Mouse (Mus musculus): ENCODE data around the gene Tle4. TPM values are rescaled to one million over a fixed set of nuclear protein-coding genes. Genes with fewer than 3 reads are reported as not detected.

Gene Tle4
- polyA plus RNA-seq, 1 experiment from 2014 or later = 9.7 TPM

DNA sequence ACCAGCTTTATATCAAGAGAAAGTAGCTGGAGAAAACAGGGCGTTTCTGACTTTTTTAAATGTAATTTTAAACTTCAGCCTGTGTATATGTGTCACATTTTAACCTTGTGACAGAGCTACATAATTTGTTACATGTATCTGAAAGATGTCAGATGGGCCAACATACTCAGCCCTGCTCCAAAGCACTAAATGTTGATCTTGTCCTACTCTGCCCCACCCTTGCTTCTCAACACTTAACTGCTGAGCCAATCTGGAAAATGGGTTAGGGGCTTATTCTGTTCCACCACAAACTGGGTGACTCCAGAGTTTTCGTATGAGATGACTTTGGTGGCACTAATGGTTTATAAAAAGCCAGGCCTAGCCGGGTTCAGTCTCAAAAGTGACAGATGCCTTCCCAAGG lies 2.5 kb upstream of the Tle4 start:
- no peak overlapping the region for H3K4me3 ChIP-seq
- 0 out of 2 replicates have a peak overlapping the region, but pooled peaks have one; percentile 92 for H3K4me2 ChIP-seq
- peaks cover 18% of the 10 kb centered on the region; the same call in 1 of the 2 replicates for H3K27me3 ChIP-seq (replicated peaks)
- H3K36me3 ChIP-seq = no peaks in the 10 kb centered on the region
- 70% methylated on average over 3 of the region's 3 CpGs for WGBS (ENCODE audit: insufficient replicate concordance)
- ATAC-seq = no peak
- H3K4me1 ChIP-seq = peaks cover 26% of the 10 kb centered on the region
- no peak overlapping the region for H3K9ac ChIP-seq
- H3K27ac ChIP-seq = no peak overlapping the region
- H3K9me3 ChIP-seq (replicated peaks) = no peaks in the 10 kb centered on the region

GRCm38 (mm10) chr19:14599851-14600251 lies 2.0 kb upstream of the Tle4 start:
- Histone ChIP-seq H3K27ac (no peak overlapping the region), H3K4me3 (no peak overlapping the region), H3K36me3 (peaks cover 3% of the 10 kb centered on the region; the same call in 1 of the 2 replicates), H3K9ac (no peak overlapping the region), H3K9me3 (replicated peaks) (no peaks in the 10 kb centered on the region), H3K4me1 (peaks cover 29% of the 10 kb centered on the region), H3K27me3 (replicated peaks) (peaks cover 18% of the 10 kb centered on the region; the same call in 1 of the 2 replicates), H3K4me2 (peak overlapping the region; percentile 92)
- no peak for ATAC-seq
- 27% methylated on average over 8 of the region's 8 CpGs for WGBS (ENCODE audit: insufficient replicate concordance)

GRCm38 (mm10) chr19:14598690-14599288 lies 938 bp upstream of the Tle4 start:
- Histone ChIP-seq H3K9ac (peak overlapping the region; percentile 80), H3K4me3 (peak overlapping the region; percentile 68), H3K9me3 (replicated peaks) (no peaks in the 10 kb centered on the region), H3K36me3 (peaks cover 7% of the 10 kb centered on the region; the same call in 1 of the 2 replicates), H3K4me2 (peak overlapping the region; percentile 92), H3K27ac (peak overlapping the region; percentile 91), H3K27me3 (replicated peaks) (peaks cover 14% of the 10 kb centered on the region; the same call in 1 of the 2 replicates), H3K4me1 (peaks cover 35% of the 10 kb centered on the region)
- under 1% methylated on average over 46 of the region's 46 CpGs for WGBS (ENCODE audit: insufficient replicate concordance)
- peak; percentile 19 for ATAC-seq

DNA sequence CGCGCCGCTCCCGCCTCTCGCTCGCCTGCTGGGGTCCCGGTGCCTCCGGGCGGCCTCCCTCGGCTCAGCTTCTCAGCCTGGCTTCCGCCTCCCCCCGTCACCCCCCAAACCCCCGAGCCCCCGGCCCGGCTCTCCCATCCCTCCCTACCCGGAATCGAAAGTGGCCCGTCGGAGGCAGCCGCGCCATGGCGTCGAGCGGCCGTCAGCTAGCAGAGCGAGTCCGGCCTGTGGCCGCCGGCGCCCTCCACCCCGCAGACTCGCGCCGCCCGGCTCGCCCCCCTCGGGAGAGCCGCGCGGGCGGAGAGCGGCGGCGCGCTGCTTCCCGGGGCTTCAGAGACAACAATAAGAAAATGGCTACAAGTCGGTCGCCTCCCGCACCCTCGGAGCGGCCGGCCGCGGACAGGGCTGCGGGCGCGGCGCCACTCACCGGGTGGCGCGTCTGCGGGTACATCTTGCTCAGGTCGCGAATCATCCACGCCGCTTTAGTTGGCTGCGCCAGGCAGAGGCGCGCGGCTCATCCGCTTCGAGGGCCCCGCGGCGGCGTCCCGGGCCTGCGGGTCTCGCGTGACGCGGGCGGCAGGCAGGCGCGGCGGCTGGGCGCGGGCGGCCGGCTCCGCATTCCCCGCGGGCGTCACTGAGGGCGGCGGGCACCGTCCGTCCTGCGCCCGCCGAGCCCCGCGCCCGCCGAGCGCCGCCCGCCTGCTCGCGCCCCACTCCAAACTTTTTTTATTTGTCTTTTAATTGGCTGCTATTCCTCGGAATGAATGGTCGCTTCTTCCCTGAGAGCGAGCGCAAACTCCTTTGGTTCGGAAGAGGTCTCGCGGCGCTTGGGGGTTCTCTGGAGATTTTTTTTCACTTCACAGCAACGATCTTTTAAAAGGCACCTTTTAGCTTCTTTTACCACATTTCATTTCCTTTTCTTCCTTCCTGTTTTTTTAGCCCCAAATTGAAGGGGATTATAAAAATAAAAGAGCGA lies 622 bp downstream of the Tle4 start:
- H3K36me3 ChIP-seq = peaks cover 17% of the 10 kb centered on the region
- H3K9ac ChIP-seq = peak overlapping the region; percentile 97
- H3K4me2 ChIP-seq = peak overlapping the region; percentile 71
- peak overlapping the region; percentile 92 for H3K4me3 ChIP-seq
- under 1% methylated on average over 117 of the region's 120 CpGs for WGBS (ENCODE audit: insufficient replicate concordance)
- peaks cover 37% of the 10 kb centered on the region for H3K4me1 ChIP-seq
- ATAC-seq = no peak
- H3K27ac ChIP-seq = peak overlapping the region; percentile 95
- H3K9me3 ChIP-seq (replicated peaks) = no peaks in the 10 kb centered on the region
- 0 out of 2 replicates have a peak, but pooled peaks cover 8% of the 10 kb centered on the region for H3K27me3 ChIP-seq (replicated peaks)

DNA sequence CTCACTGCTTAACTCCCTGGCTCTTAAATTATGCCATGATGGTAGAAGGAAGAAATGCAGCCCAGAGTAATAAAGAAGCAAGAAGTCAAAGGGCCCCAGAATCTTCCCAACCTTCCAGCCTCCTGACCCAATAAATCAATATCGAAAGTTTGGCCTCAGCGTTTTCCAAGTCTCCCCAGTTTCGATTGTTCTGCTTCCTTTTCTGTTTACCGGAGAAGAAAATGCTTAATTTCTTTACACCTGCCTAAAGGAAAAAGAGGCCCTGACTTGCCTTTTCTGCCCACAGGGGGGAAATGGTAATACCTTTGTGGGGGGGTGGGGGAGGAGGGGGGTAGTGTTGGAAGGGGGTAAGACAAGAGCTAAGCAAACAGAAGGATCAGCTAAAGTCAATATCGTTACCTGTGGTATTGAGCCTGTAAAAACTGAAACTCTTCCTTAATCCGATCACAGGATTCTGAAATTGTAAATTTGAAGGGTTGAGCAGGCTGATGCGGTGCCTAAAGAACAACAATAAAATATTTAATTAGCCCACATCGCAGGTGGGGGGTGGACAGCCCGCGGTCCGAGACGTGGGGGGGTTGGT lies 1.4 kb downstream of the Tle4 start:
- H3K27me3 ChIP-seq (replicated peaks) = 0 out of 2 replicates have a peak, but pooled peaks cover 8% of the 10 kb centered on the region
- H3K4me2 ChIP-seq = peak overlapping the region; percentile 71
- H3K4me1 ChIP-seq = peaks cover 38% of the 10 kb centered on the region
- H3K9me3 ChIP-seq (replicated peaks) = no peaks in the 10 kb centered on the region
- peak overlapping the region; percentile 97 for H3K9ac ChIP-seq
- peak overlapping the region; percentile 95 for H3K27ac ChIP-seq
- H3K4me3 ChIP-seq = peak overlapping the region; percentile 92
- peaks cover 22% of the 10 kb centered on the region for H3K36me3 ChIP-seq
- WGBS (ENCODE audit: insufficient replicate concordance) = under 1% methylated on average over 12 of the region's 12 CpGs
- ATAC-seq = no peak

DNA sequence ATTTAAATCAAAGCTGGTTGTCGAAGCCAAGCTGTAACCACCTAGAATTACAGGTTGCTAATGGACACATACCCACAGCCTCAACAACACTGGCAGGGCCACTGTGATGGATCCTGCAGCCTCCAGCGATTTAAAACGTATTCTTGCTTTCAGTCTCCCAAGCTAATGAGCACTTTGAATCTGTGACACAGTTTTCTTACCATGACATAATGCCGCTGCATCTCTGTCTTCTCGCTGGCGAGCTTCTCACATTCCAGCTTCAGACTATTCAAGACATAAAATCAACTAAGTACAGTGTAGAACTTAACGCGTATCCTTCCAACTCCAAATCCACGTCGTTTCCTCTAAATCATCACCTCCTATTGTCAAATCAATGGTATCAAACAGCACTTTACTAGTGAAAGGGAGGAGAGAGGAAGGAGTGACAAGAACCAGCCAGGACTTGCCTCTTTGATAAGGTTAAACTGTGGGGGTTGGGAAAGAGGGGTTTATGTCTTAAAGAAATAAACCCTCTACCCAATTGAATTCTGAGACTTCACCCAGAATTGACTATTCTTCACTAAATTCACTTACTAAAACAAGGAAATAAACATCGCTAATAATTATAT lies 2.4 kb downstream of the Tle4 start:
- H3K9ac ChIP-seq = peak overlapping the region; percentile 13; the same call in 1 of the 2 replicates
- 31% methylated on average over 11 of the region's 11 CpGs for WGBS (ENCODE audit: insufficient replicate concordance)
- ATAC-seq = no peak
- peaks cover 37% of the 10 kb centered on the region for H3K4me1 ChIP-seq
- no peak overlapping the region for H3K27ac ChIP-seq
- peak overlapping the region; percentile 92 for H3K4me3 ChIP-seq
- H3K4me2 ChIP-seq = peak overlapping the region; percentile 71
- no peaks in the 10 kb centered on the region for H3K9me3 ChIP-seq (replicated peaks)
- no peaks in the 10 kb centered on the region for H3K27me3 ChIP-seq (replicated peaks)
- peaks cover 30% of the 10 kb centered on the region for H3K36me3 ChIP-seq

GRCm38 (mm10) chr19:14594537-14594936 lies 3.3 kb downstream of the Tle4 start:
- no peak overlapping the region for H3K9ac ChIP-seq
- H3K9me3 ChIP-seq (replicated peaks) = no peaks in the 10 kb centered on the region
- peaks cover 33% of the 10 kb centered on the region for H3K4me1 ChIP-seq
- H3K36me3 ChIP-seq = peaks cover 38% of the 10 kb centered on the region
- no peak for ATAC-seq
- no peak overlapping the region for H3K4me3 ChIP-seq
- peak overlapping the region; percentile 27; the same call in 1 of the 2 replicates for H3K4me2 ChIP-seq
- no peaks in the 10 kb centered on the region for H3K27me3 ChIP-seq (replicated peaks)
- H3K27ac ChIP-seq = no peak overlapping the region
- WGBS (ENCODE audit: insufficient replicate concordance) = 73% methylated on average over 3 of the region's 3 CpGs

GRCm38 (mm10) chr19:14591809-14592535 lies 5.9 kb downstream of the Tle4 start:
- no peak overlapping the region for H3K4me3 ChIP-seq
- H3K9me3 ChIP-seq (replicated peaks) = no peaks in the 10 kb centered on the region
- H3K4me1 ChIP-seq = peaks cover 42% of the 10 kb centered on the region
- WGBS (ENCODE audit: insufficient replicate concordance) = 84% methylated on average over 10 of the region's 10 CpGs
- no peak for ATAC-seq
- no peak overlapping the region for H3K4me2 ChIP-seq
- H3K27ac ChIP-seq = no peak overlapping the region
- no peaks in the 10 kb centered on the region for H3K27me3 ChIP-seq (replicated peaks)
- H3K9ac ChIP-seq = no peak overlapping the region
- peaks cover 41% of the 10 kb centered on the region for H3K36me3 ChIP-seq

- no peak overlapping the region for H3K9ac ChIP-seq
- H3K4me3 ChIP-seq = no peak overlapping the region
- H3K4me1 ChIP-seq = peaks cover 45% of the 10 kb centered on the region
- no peak overlapping the region for H3K4me2 ChIP-seq
- no peak for ATAC-seq
- H3K27me3 ChIP-seq (replicated peaks) = no peaks in the 10 kb centered on the region
- no peak overlapping the region for H3K27ac ChIP-seq
- no peaks in the 10 kb centered on the region for H3K9me3 ChIP-seq (replicated peaks)
- peaks cover 49% of the 10 kb centered on the region for H3K36me3 ChIP-seq
- 66% methylated on average over 7 of the region's 7 CpGs for WGBS (ENCODE audit: insufficient replicate concordance)
These were observed 7.7 kb downstream of the Tle4 start for GRCm38 (mm10) chr19:14590154-14590553.

GRCm38 (mm10) chr19:14588221-14589123 lies 9.4 kb downstream of the Tle4 start:
- peaks cover 40% of the 10 kb centered on the region for H3K36me3 ChIP-seq
- H3K4me1 ChIP-seq = peaks cover 38% of the 10 kb centered on the region
- ATAC-seq = no peak
- H3K9ac ChIP-seq = no peak overlapping the region
- H3K27me3 ChIP-seq (replicated peaks) = no peaks in the 10 kb centered on the region
- H3K27ac ChIP-seq = no peak overlapping the region
- no peak overlapping the region for H3K4me2 ChIP-seq
- H3K4me3 ChIP-seq = no peak overlapping the region
- no peaks in the 10 kb centered on the region for H3K9me3 ChIP-seq (replicated peaks)
- 47% methylated on average over 3 of the region's 3 CpGs for WGBS (ENCODE audit: insufficient replicate concordance)

All from liver, embryonic 12.5 days (tissue).